Mouse (Mus musculus): ENCODE measurements at regions not wholly inside any gene's neighbourhood (a gene's known extent, or its start where the extent isn't known, plus 50 kb on each side); places are given as distances from the start of the nearest gene placed in this dataset.

DNA sequence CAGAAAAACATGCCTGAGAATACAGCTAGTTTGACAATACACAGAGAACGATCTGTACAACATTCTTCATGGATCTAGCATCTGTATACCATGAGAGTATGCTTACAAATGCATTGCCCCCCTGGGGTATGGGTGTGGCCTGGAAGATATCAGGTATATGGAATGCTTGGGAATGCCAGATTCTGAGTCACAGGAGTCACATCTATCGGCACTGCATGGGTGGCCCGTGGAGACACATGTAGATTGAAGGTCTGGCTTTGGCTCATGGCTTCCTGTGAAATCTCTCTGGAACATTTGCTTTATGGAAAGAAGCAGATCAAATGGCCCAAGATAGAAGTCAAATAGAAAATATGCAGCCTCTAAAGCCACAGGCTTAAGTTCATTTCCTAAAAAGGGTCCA is 59.6 kb downstream of the Kcne4 start:
- DNase-seq (ENCODE audit: low spot score), result no peak

DNA sequence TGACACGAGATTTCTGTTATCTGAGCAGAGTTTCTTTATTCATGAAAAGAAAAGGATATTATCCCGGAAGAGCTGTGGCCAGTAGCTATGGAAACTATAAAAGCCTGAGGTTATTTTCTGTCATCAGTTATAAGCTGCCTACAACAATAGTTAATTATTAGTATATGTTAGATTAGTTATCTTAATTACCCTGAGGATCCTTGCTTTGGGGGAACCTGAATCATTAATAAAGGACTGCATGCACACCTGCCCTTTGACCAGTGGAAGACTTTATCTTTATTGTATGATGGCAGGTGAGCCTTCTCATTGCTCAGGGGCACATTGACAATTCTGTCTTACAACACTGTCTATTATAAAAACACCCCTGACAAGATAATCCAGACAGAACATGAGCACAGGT is 62.7 kb downstream of the Kcne4 start:
- DNase-seq (ENCODE audit: low spot score), result no peak

DNA sequence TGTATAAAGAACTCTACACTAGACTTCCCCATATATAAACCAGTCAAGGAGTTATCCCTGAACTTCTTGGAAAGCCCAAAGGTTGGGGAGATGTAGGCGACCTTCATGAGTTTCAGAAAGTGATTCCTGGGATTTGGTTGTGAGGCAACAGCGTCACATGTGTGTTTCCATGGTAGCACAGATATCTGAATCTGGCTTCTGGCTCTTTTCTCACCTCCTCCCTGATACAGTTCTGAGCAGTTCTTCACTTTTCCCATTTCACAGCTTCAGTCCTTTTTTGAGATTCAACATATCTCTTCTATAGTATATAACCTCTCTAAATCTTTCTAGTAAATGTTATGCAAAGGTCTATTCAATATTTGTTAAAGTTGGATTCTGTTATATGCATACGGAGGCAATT is 65.9 kb downstream of the Kcne4 start:
- DNase-seq (ENCODE audit: low spot score), result no peak

DNA sequence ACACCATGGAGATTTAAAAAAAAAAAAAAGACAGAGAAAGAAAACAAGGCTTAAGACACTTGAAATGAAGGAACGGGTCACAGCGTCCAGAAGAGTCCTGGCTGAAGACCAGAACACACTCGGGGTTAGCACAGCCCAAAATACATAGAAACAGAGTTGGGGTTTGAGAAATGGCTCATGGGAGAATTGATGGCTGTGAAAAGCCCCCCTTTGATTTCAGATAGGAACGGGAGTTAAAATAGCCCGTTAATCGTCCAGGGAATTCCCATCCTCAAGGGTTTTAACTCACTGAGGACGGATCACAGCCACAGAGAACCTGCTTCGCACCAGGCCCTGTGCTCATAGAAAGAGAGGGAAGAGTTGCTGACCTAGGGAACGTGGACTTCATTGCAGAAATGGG is 72.7 kb downstream of the Kcne4 start:
- no peak for DNase-seq (ENCODE audit: low spot score)

DNA sequence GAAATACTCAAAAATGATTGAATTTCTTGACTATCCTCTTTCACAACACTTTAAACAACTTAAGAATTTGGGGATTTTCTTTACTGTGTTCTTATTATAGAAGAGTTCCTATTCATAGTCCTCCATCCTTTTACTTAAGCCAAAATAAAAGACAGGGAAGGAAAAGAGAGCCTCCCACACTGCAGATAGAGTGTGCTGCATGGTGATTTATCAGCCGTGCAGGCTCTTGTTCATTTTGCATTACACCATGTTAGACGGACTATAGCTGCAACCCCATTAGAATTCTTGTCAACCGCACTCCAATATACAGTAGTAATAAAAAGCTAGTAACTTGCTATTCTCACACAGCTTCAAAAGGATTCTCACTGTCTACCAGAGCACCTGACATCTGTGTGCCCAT is 74.8 kb downstream of the Kcne4 start:
- no peak for DNase-seq (ENCODE audit: low spot score)

DNA sequence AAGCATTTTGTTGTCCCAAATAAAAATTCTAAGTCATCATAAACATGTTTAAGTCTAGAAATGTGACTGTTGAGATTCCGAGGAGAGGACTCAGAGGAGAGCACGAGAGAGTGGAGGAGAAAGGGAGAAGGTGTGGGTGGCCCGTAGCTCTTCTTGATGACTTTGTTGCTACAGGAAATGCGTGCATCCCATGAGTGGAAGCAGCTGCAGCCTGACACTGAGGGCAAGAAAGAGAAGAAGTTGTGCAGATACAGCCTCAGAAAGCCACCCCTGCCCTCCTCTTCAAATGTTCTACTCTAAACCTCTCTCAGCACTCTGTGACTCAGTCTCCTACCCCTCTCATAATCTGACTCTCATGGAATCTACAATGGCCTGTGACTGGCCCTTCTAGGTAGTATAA is 77.7 kb downstream of the Kcne4 start:
- no peak for DNase-seq (ENCODE audit: low spot score)

DNA sequence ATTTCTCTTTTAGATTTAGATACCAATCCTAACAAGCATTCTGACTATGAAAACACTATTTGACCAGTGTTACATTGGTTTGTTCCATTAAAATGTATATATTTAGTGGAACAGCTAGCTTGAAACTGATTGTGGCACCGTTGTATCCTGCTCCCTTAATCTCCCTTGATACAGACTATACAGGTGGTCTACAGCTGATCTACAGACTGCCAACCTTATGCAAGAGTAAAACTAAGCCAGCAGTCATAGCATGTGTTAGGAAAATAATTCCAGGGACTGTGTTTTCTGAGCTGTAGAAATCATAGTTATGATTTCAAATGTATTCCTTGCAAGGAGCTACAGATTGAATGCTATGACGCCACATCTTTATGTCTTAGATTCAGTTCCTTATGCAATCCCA is 78.6 kb downstream of the Kcne4 start:
- no peak for DNase-seq (ENCODE audit: low spot score)

DNA sequence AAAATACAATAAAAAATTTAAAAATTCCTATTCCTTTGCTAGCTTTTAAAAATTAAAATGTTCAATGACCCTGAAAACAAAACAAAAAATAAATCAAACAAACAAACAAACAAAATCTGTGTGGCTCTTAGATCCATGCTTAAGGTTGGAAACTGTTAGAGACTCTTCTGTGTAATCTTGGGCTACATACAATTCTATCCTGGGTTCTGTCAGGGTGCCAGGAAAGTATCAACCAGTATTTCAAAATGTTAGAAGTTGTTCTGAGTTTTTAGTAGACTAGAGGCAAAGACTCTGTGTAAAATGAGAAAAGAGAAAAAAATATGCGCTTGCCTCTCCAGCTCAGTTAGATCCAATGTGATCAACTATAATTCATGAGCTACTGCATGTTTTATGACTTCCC is 91.0 kb downstream of the Kcne4 start:
- peak; percentile 63 for DNase-seq (ENCODE audit: low spot score)

DNA sequence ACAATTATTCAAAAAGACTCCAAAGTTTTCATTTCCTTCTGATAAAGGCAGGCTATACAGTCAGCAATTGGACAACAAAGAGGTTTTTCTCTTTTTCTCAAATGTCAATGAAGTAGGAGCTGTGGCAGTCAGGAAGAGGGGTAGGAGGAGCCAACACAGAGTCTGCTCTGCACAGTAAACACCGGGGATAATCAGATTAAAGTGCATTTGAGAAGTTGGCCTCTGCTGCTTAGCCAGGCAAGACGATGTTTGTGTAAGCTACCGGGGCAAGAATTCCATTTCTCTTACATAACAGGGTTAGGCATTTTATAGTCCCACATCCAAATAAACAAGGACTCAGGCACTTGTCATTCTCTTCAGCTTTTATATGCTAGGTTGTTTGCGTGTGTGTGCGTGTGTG is 91.4 kb downstream of the Kcne4 start:
- peak; percentile 57 for DNase-seq (ENCODE audit: low spot score)

DNA sequence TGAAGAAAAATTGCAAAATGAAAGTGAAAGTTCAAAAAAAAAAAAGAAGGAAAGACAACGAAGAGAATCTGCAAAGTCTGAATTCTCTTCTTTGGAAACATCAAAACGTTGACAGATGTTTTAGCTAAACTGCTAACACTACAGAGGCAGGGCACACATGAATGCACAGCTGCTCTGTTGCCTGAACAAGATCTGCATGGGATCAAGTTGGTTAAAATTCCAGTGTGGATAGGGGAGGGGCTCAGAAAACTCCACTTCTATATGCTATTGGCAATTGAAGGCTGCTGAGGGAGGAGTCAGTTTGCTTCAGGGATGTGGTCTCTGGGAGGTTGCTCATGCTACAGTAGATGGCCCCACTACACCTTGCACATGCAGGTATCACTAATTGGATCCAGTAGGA is 97.2 kb downstream of the Kcne4 start:
- no peak for DNase-seq (ENCODE audit: low spot score)

DNA sequence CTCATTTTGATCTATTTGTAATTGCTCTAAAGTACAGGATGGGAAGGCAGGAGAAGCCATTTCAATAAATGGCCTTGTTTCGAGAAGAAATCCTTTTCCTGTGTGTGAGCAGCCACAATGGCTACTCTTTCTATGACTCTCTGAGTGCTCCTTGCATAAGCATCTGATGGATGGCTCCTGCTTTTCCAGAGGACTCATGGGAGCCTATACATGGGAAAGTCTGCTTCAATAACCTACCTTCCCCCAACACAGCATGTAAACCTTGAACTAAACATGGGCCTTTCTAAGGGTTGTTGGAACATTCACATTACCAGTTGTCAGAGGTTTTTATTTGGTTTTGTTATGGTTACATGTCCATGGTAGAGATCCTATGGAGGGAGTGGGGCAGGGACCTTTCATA is 103.3 kb downstream of the Kcne4 start:
- no peak for DNase-seq (ENCODE audit: low spot score)

DNA sequence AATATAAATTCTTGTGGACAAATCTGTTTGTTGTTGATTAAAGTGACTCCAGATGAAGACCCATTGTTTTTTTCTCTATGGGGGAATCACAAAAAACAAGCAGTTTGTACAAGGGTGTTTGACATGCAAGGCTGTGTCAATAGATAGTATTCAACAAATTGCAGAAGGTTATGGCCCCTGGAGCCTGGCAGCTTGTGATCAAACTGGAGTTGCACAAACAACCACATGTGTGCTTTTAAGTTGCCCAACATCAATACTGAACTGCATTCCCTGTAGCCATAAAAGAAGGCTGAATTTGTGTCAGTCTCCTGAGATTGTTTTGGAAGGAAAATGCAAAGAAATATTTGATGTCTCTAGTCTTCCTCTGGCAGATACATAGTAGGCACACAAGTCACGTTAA is 113.4 kb downstream of the Kcne4 start:
- no peak for DNase-seq (ENCODE audit: low spot score)

DNA sequence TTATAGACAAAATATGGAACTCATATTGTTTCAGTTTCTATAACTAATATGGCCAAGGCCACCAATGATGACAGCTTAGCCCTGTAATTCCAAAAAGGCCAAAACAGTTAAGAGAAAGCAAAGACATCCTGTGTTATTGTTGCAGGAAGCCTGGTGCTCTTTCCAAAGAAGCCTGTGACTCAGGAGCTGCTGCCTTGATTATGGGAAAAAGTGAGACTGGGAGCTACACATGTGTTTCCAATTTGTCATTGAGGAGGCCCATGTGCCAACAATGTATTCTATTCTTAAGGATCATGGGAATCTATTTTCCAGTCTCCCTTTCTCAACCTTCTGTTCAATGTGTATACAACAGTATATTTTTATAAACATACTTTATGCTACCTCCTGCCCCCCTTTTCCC is 123.3 kb downstream of the Kcne4 start:
- DNase-seq (ENCODE audit: low spot score), result peak; percentile 4

DNA sequence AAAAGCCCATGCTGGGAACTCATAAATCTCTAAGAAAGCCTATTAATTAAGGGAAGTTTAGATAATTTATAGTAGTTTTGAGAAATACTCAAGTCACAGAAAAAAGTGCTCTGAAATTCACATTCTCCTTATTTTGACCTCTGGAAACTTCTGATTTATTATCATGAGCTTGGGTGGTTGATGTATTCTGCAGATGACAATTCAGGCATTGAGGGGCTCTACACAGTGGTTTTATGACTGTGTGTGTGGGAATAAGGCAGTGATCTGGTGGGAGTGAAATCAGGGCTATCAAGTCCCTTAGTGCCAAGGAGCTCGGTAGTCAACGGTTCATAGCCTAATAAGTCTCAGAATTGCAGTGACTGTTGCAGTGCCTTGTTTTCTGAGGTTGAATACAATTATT is 129.0 kb downstream of the Kcne4 start:
- DNase-seq (ENCODE audit: low spot score), result no peak

DNA sequence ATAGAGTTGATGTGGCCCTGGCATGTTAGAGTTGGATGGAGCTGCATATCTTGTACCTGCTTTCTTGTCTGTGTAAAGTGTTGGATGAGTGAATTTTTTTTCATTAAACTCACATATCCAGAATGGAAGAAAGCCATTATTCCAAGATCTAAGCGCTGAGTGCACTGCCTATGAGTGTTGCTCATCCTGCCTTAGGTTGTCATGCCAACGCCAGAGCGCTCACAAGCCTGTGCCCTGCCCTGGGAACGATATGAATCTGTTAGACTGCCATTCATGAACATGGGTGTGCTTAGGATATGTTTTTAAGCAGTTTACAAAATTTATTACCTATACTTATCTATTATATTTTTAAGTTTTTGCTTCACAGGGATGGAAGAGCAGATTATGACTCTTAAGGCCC is 163.5 kb downstream of the Kcne4 start:
- DNase-seq (ENCODE audit: low spot score), result no peak

All from adipocyte (in vitro differentiated cells).